9 mouse cellular contexts compared by ENCODE assay signal in the genomic region with DNA sequence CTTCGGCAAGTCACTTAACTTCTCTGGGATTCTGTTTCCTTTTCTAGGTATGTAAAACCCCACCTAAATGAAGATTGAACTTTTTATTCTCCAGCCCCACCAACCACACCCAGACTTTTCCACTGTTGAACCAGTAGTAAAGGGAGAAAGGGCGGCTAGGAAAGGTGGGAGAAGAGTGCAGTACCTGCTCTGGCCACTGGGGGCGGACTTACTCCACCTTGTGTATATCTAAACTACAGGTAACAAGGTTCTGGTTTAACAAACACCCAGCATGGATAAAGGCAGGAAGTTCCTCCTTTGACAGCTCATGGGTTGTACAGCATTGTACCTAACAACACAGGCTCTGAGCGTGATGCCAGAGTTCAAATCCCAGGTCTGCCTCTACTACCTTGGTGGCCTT. TPM values are rescaled to one million over a fixed set of nuclear protein-coding genes. Genes with fewer than 3 reads are reported as not detected.
DNase-seq lines count a peak whose midpoint lies in the region; ATAC-seq and TF ChIP-seq lines count a peak whose summit lies in the region.
"Had no signal": no experiment of that assay in that cellular context is flagged by ENCODE, and none has a peak within 500 bp of the region (broad histone marks: within the 10 kb centered on the region; RNA-seq: fewer than 3 reads in every experiment).

No protein-coding gene starts in this region.

- DNase-seq in kidney, adult 11 months = peak; percentile 17
- DNase-seq in CD4-positive helper T cell, adult 2 months (ENCODE audit: low read depth, low spot score) = peak; percentile 22
- peak; percentile 11 for DNase-seq in MEL (ENCODE audit: low read depth, low spot score)
- DNase-seq in lung, postnatal 10 days = peak; percentile 47

- ATAC-seq in kidney, embryonic 14.5 days (ENCODE audit: low FRiP score, low TSS enrichment) = no peak
- ATAC-seq in inflammation-experienced regulatory T-cells, adult 6 months = no peak

- no peak for TF ChIP-seq POLR2A in MEL (IDR thresholded peaks at IDR 0.05; ENCODE audit: control insufficient read depth in 1 of 2, insufficient read depth in 1 of 2, low read depth in 1 of 2, low read length in 2 of 2, poor library complexity in 1 of 2)
- TF ChIP-seq POLR2A in embryonic fibroblast, embryonic 13.5 days (IDR thresholded peaks at IDR 0.05; ENCODE audit: low read depth, low read length) = no peak

- peak; percentile 24 for TF ChIP-seq RAD21 in MEL (IDR thresholded peaks at IDR 0.05; ENCODE audit: low read depth, low read length)

- peaks cover 26% of the 10 kb centered on the region for H3K27me3 ChIP-seq in kidney, embryonic 14.5 days (ENCODE audit: control insufficient read depth, insufficient read depth, low read length)
- H3K27me3 ChIP-seq in MEL (ENCODE audit: control insufficient read depth in 1 of 2, insufficient read depth in 2 of 2, low read length in 2 of 2) = no peaks in the 10 kb centered on the region

- peak; percentile 46 to 70 (median 57) for TF ChIP-seq CTCF in MEL (IDR thresholded peaks at IDR 0.05 in 2 of 3, conservative IDR thresholded peaks at IDR 0.05 in 1 of 3; ENCODE audit: control insufficient read depth in 1 of 3, insufficient read depth in 1 of 3, low read depth in 2 of 3, low read length in 3 of 3, poor library complexity in 1 of 3, severe bottlenecking in 1 of 3)
- peak; percentile 54; the same call in 1 of the 2 replicates for TF ChIP-seq CTCF in embryonic fibroblast, embryonic 13.5 days (IDR thresholded peaks at IDR 0.05; ENCODE audit: borderline replicate concordance, insufficient read depth, low read length)

- 50% methylated on average over 4 of the region's 4 CpGs for WGBS in kidney, embryonic 14.5 days

- no peaks in the 10 kb centered on the region for H3K9me3 ChIP-seq in kidney, embryonic 14.5 days (ENCODE audit: control insufficient read depth, low read length)
- H3K9me3 ChIP-seq in MEL (replicated peaks; ENCODE audit: insufficient read depth, low read length) = no peaks in the 10 kb centered on the region

- H3K9ac ChIP-seq in kidney, embryonic 14.5 days (ENCODE audit: low read depth, low read length) = no peak overlapping the region
- H3K9ac ChIP-seq in MEL (ENCODE audit: control insufficient read depth, low read depth, low read length, poor library complexity, severe bottlenecking) = no peak overlapping the region

- H3K27ac ChIP-seq in kidney, embryonic 14.5 days (ENCODE audit: low read depth, low read length) = no peak overlapping the region
- H3K27ac ChIP-seq in MEL (ENCODE audit: control insufficient read depth, low read depth, low read length) = no peak overlapping the region
- H3K27ac ChIP-seq in embryonic fibroblast, embryonic 13.5 days (ENCODE audit: insufficient read depth, low read length) = no peak overlapping the region

- H3K4me1 ChIP-seq in kidney, embryonic 14.5 days (ENCODE audit: control insufficient read depth, insufficient read depth, low read length) = peaks cover 4% of the 10 kb centered on the region; the same call in 1 of the 2 replicates
- no peaks in the 10 kb centered on the region for H3K4me1 ChIP-seq in MEL (ENCODE audit: control insufficient read depth in 1 of 2, insufficient read depth in 2 of 2, low read length in 2 of 2)
- no peaks in the 10 kb centered on the region for H3K4me1 ChIP-seq in embryonic fibroblast, embryonic 13.5 days (ENCODE audit: control insufficient read depth, insufficient read depth, low read length)

- H3K4me2 ChIP-seq in kidney, embryonic 14.5 days (replicated peaks; ENCODE audit: low read depth, low read length) = no peak overlapping the region

- no peaks in the 10 kb centered on the region for H3K79me2 ChIP-seq in MEL (ENCODE audit: control insufficient read depth, insufficient read depth, low read length, poor library complexity)

- TF ChIP-seq EP300 in MEL (IDR thresholded peaks at IDR 0.05; ENCODE audit: low read depth in 1 of 2, low read length in 2 of 2) = no peak

- no peaks in the 10 kb centered on the region for H3K36me3 ChIP-seq in kidney, embryonic 14.5 days (ENCODE audit: control insufficient read depth, insufficient read depth, low read length)
- no peaks in the 10 kb centered on the region for H3K36me3 ChIP-seq in MEL (ENCODE audit: control insufficient read depth in 1 of 2, insufficient read depth in 2 of 2, low read length in 2 of 2)

- no peak overlapping the region for H3K4me3 ChIP-seq in kidney, embryonic 14.5 days (ENCODE audit: low read length)
- no peak overlapping the region for H3K4me3 ChIP-seq in MEL (ENCODE audit: control insufficient read depth in 1 of 2, insufficient read depth in 1 of 2, low read depth in 2 of 2, low read length in 2 of 2)
- H3K4me3 ChIP-seq in embryonic fibroblast, embryonic 13.5 days (ENCODE audit: insufficient read depth, low read length) = no peak overlapping the region
- H3K4me3 ChIP-seq: erythroblast, embryonic 14.5 days had no signal

TF ChIP-seq in MEL, 35 proteins besides CTCF, POLR2A, EP300 and RAD21:
- TF ChIP-seq MYC (IDR thresholded peaks at IDR 0.05; ENCODE audit: low read depth, low read length) (no peak), USF1 (IDR thresholded peaks at IDR 0.05; ENCODE audit: low read depth, low read length) (no peak), MXI1 (IDR thresholded peaks at IDR 0.05; ENCODE audit: low read depth, low read length) (no peak), MAZ (IDR thresholded peaks at IDR 0.05; ENCODE audit: low read depth, low read length) (no peak), MAFK (IDR thresholded peaks at IDR 0.05; ENCODE audit: borderline replicate concordance, low read depth, low read length) (no peak), TAL1 (IDR thresholded peaks at IDR 0.05; ENCODE audit: low read length) (no peak), ZNF384 (IDR thresholded peaks at IDR 0.05; ENCODE audit: low read depth, low read length) (no peak), ELF1 (IDR thresholded peaks at IDR 0.05; ENCODE audit: low read depth, low read length) (no peak), POLR2AphosphoS2 (IDR thresholded peaks at IDR 0.05; ENCODE audit: low read length) (no peak), KAT2A (conservative IDR thresholded peaks at IDR 0.05; ENCODE audit: low read depth, low read length) (no peak), SMC3 (IDR thresholded peaks at IDR 0.05; ENCODE audit: low read depth, low read length) (no peak), UBTF (IDR thresholded peaks at IDR 0.05; ENCODE audit: borderline replicate concordance, insufficient read depth, low read depth, low read length) (no peak), GATA1 (IDR thresholded peaks at IDR 0.05; ENCODE audit: low read depth, low read length) (no peak), CHD1 (IDR thresholded peaks at IDR 0.05; ENCODE audit: low read depth, low read length) (no peak), ETS1 (IDR thresholded peaks at IDR 0.05; ENCODE audit: low read depth, low read length) (no peak), GABPA (IDR thresholded peaks at IDR 0.05; ENCODE audit: low read depth, low read length) (no peak), NELFE (IDR thresholded peaks at IDR 0.05; ENCODE audit: low read depth, low read length) (no peak)
TF ChIP-seq in MEL: peak in this region for 0.

RNA-seq across cellular contexts. Expression of gene Mafb, which starts 11.4 kb away (rescaled TPM):
- 23.0 and 33.2 TPM in 2 replicates for polyA plus RNA-seq in kidney, embryonic 14.5 days (2014; fragmentation: Nextera tagmentation; extraction: Ambion mirVana)
- not detected in 2 replicates for total RNA-seq in MEL (2012; rRNA removed)
- not detected for polyA plus RNA-seq in MEL (2012; ENCODE audit: insufficient read depth in 1 of 2, insufficient read length in 2 of 2, low read depth in 1 of 2, low replicate concordance in 2 of 2, missing spikeins in 1 of 2)
- polyA plus RNA-seq in embryonic fibroblast, embryonic 13.5 days (2011; ENCODE audit: insufficient read length, low read depth, missing spikeins) = 2.9 and 12.5 TPM in 2 replicates
- not detected for polyA plus RNA-seq in inflammation-experienced regulatory T-cells, adult 6 months (2017; shearing (Covaris generic))

RNA-seq across cellular contexts. Expression of gene Gm826, which starts 44.3 kb away (rescaled TPM):
- 0.37 and 0.73 TPM in 2 replicates for polyA plus RNA-seq in kidney, embryonic 14.5 days (2014; fragmentation: Nextera tagmentation; extraction: Ambion mirVana)
- not detected in 2 replicates for total RNA-seq in MEL (2012; rRNA removed)
- polyA plus RNA-seq in MEL (2012; ENCODE audit: insufficient read depth in 1 of 2, insufficient read length in 2 of 2, low read depth in 1 of 2, low replicate concordance in 2 of 2, missing spikeins in 1 of 2) = not detected
- not detected in 2 replicates for polyA plus RNA-seq in embryonic fibroblast, embryonic 13.5 days (2011; ENCODE audit: insufficient read length, low read depth, missing spikeins)
- polyA plus RNA-seq in inflammation-experienced regulatory T-cells, adult 6 months (2017; shearing (Covaris generic)) = not detected
- polyA plus RNA-seq: erythroblast, embryonic 14.5 days; neural tube, embryonic 14.5 days had no signal
